Mouse (Mus musculus): ENCODE results near the gene B3galt6. TPM values are rescaled to one million over a fixed set of nuclear protein-coding genes. Genes with fewer than 3 reads are reported as not detected.
A peak's percentile ranks its signal among the peaks of the same experiment; 100 is the strongest.

B3galt6 gene
- polyA plus RNA-seq, 1 experiment from 2014 or later: 16.1 TPM

DNA sequence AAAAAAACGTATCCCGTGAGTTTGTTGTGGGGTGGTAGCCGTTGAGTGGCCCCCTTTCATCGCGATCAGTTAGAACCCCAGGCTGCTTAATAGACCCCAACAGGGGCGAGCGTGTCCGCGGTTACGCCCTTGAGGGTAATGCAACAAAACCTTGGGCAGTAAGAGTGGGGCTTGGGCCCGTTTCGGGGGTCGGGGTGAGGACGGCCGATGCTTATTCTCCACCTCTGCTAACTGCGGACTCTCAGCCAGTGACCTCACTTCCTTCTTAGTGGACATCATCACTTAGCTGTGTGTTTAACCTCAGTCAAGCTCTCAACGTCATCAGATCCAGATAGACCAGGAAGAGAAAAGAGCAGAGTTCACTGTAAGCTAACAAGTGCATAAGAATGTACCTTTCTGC, 48.2 kb downstream of the B3galt6 start:
- no peaks in the 10 kb centered on the region for H3K9me3 ChIP-seq
- under 1% methylated on average over 17 of the region's 17 CpGs for WGBS
- peaks cover 22% of the 10 kb centered on the region for H3K4me1 ChIP-seq
- peak overlapping the region; percentile 98 for H3K4me3 ChIP-seq
- no peak for ATAC-seq (ENCODE audit: insufficient number of reproducible peaks, low FRiP score, low TSS enrichment, low read depth)
- peak overlapping the region; percentile 91 for H3K9ac ChIP-seq
- peaks cover 25% of the 10 kb centered on the region for H3K36me3 ChIP-seq
- H3K27ac ChIP-seq: peak overlapping the region; percentile 77; the same call in 1 of the 2 replicates
- H3K27me3 ChIP-seq: no peaks in the 10 kb centered on the region
- H3K4me2 ChIP-seq: peak overlapping the region; percentile 90

DNA sequence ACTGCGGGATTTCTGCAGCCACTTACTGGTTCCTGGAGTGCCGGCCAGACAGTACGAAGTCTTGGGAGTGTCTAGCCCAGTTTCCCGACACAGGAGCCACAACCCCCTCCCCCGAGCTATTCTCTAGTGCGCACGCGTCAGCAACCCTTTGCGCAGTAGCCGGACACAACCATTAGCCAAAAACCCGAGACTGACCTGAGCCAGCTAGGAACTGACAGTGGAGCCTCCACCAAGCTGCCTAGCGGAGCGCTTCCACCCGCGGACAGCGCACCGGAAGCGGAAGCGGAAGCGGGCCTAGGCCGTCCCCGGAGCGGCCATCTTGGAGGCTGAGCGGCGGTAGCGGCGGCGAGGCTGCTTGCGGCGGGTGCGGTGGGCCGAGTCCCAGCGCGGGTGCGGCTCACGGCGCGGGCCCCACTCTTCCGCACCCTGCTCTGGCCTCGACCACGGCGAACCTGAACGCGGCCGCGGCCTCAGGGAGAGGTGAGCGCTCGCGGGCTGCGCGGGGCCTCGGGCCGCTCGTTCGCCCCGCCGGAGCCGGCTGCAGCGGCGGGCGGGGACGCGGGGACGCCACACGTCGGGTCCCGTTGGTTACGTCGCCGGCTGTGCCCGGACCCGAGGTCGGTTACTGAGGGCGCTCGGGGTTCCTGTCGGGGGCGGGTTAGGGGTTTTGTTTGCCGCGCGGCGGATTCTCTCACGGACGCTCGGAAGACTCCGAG, 48.8 kb downstream of the B3galt6 start, which contains the start of gene Ube2j2:
Gene Ube2j2, plus strand, starts transcription at position 298 of the 716 bp plus-strand sequence.
- H3K4me3 ChIP-seq: peak within 1 kb of the TSS; percentile 98
- peak within 1 kb of the TSS; percentile 90 for H3K4me2 ChIP-seq
- no peaks in the 10 kb centered on the region for H3K27me3 ChIP-seq
- ATAC-seq (ENCODE audit: insufficient number of reproducible peaks, low FRiP score, low TSS enrichment, low read depth): peak; percentile 93
- peaks cover 20% of the 10 kb centered on the region for H3K36me3 ChIP-seq
- peaks cover 22% of the 10 kb centered on the region for H3K4me1 ChIP-seq
- under 1% methylated on average over 74 of the region's 85 CpGs for WGBS
- H3K27ac ChIP-seq: peak within 1 kb of the TSS; percentile 93
- H3K9me3 ChIP-seq: no peaks in the 10 kb centered on the region
- H3K9ac ChIP-seq: peak within 1 kb of the TSS; percentile 91

DNA sequence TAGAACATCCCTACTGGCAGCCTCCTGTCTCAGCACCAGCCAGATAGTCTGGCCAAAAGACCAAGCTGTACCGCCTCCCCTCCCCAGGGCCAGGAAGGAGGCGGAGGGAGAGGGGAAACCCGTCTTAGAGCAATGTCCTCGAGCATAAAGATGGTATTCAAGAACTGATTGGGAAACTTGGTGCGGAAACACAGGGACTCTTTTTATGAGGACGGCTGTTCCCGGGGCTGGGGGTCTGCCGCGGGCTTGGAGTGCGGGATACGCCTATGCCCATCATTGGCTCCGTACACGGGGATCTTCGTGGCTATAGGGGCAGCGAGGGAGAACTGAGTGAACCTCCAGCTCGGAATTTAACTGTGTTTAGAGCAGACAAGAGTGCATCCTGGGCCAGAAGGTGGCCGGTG, 49.4 kb downstream of the B3galt6 start:
- under 1% methylated on average over 17 of the region's 17 CpGs for WGBS
- Histone ChIP-seq H3K27me3 (no peaks in the 10 kb centered on the region), H3K9ac (peak overlapping the region; percentile 91), H3K4me2 (peak overlapping the region; percentile 90), H3K27ac (peak overlapping the region; percentile 93), H3K9me3 (no peaks in the 10 kb centered on the region), H3K4me3 (peak overlapping the region; percentile 98), H3K4me1 (peaks cover 22% of the 10 kb centered on the region), H3K36me3 (peaks cover 14% of the 10 kb centered on the region)
- 0 out of 2 replicates have a peak, but pooled peaks have one; percentile 15 for ATAC-seq (ENCODE audit: insufficient number of reproducible peaks, low FRiP score, low TSS enrichment, low read depth)

Other genes starting within 250 kb of the B3galt6 start
- 84.1 and 91.5 TPM in 2 replicates for gene Atad3a, start 231.6 kb downstream of the B3galt6 start, polyA plus RNA-seq (2015; fragmentation: Nextera tagmentation; extraction: Ambion mirVana)
- gene Vwa1, start 218.0 kb downstream of the B3galt6 start, polyA plus RNA-seq (2015; fragmentation: Nextera tagmentation; extraction: Ambion mirVana): 17.6 and 21.3 TPM in 2 replicates
- gene Tmem88b, start 206.8 kb downstream of the B3galt6 start, polyA plus RNA-seq (2015; fragmentation: Nextera tagmentation; extraction: Ambion mirVana): 0.38 and 0.52 TPM in 2 replicates
- gene Ankrd65, start 202.2 kb downstream of the B3galt6 start, polyA plus RNA-seq (2015; fragmentation: Nextera tagmentation; extraction: Ambion mirVana): not detected in 2 replicates
- gene Mrpl20, start 189.8 kb downstream of the B3galt6 start, polyA plus RNA-seq (2015; fragmentation: Nextera tagmentation; extraction: Ambion mirVana): 169 and 184 TPM in 2 replicates
- gene Ccnl2, start 180.2 kb downstream of the B3galt6 start, polyA plus RNA-seq (2015; fragmentation: Nextera tagmentation; extraction: Ambion mirVana): 185 and 187 TPM in 2 replicates
- 123 and 128 TPM in 2 replicates for gene Aurkaip1, start 161.4 kb downstream of the B3galt6 start, polyA plus RNA-seq (2015; fragmentation: Nextera tagmentation; extraction: Ambion mirVana)
- gene Mxra8, start 153.0 kb downstream of the B3galt6 start, polyA plus RNA-seq (2015; fragmentation: Nextera tagmentation; extraction: Ambion mirVana): 150 and 197 TPM in 2 replicates
- gene Dvl1, start 145.2 kb downstream of the B3galt6 start, polyA plus RNA-seq (2015; fragmentation: Nextera tagmentation; extraction: Ambion mirVana): 7.1 and 10.4 TPM in 2 replicates
- gene Tas1r3, start 129.3 kb downstream of the B3galt6 start, polyA plus RNA-seq (2015; fragmentation: Nextera tagmentation; extraction: Ambion mirVana): 0.32 and 0.42 TPM in 2 replicates
- 19.7 and 20.8 TPM in 2 replicates for gene Cptp, start 123.2 kb downstream of the B3galt6 start, polyA plus RNA-seq (2015; fragmentation: Nextera tagmentation; extraction: Ambion mirVana)
- gene Ints11, start 123.1 kb downstream of the B3galt6 start, polyA plus RNA-seq (2015; fragmentation: Nextera tagmentation; extraction: Ambion mirVana): 69.5 and 72.3 TPM in 2 replicates
- gene Pusl1, start 100.9 kb downstream of the B3galt6 start, polyA plus RNA-seq (2015; fragmentation: Nextera tagmentation; extraction: Ambion mirVana): 61.8 and 66.6 TPM in 2 replicates
- gene Acap3, start 100.8 kb downstream of the B3galt6 start, polyA plus RNA-seq (2015; fragmentation: Nextera tagmentation; extraction: Ambion mirVana): 23.3 and 23.8 TPM in 2 replicates
- gene Ube2j2, start 48.8 kb downstream of the B3galt6 start, polyA plus RNA-seq (2015; fragmentation: Nextera tagmentation; extraction: Ambion mirVana): 87.9 and 99.7 TPM in 2 replicates
- gene C1qtnf12, start 30.3 kb downstream of the B3galt6 start, polyA plus RNA-seq (2015; fragmentation: Nextera tagmentation; extraction: Ambion mirVana): 48.3 and 50.3 TPM in 2 replicates
- 175 and 176 TPM in 2 replicates for gene Sdf4, start 223 bp upstream of the B3galt6 start, polyA plus RNA-seq (2015; fragmentation: Nextera tagmentation; extraction: Ambion mirVana)
- 0.55 and 0.99 TPM in 2 replicates for gene Tnfrsf4, start 21.2 kb upstream of the B3galt6 start, polyA plus RNA-seq (2015; fragmentation: Nextera tagmentation; extraction: Ambion mirVana)
- gene Tnfrsf18, start 33.5 kb upstream of the B3galt6 start, polyA plus RNA-seq (2015; fragmentation: Nextera tagmentation; extraction: Ambion mirVana): 3.6 and 5.4 TPM in 2 replicates
- gene Ttll10, start 66.8 kb upstream of the B3galt6 start, polyA plus RNA-seq (2015; fragmentation: Nextera tagmentation; extraction: Ambion mirVana): 2.5 and 3.1 TPM in 2 replicates
- 29.9 and 31.8 TPM in 2 replicates for gene 9430015G10Rik, start 117.3 kb upstream of the B3galt6 start, polyA plus RNA-seq (2015; fragmentation: Nextera tagmentation; extraction: Ambion mirVana)
- 1.0 and 1.2 TPM in 2 replicates for gene Rnf223, start 137.9 kb upstream of the B3galt6 start, polyA plus RNA-seq (2015; fragmentation: Nextera tagmentation; extraction: Ambion mirVana)
- gene Agrn, start 204.8 kb upstream of the B3galt6 start, polyA plus RNA-seq (2015; fragmentation: Nextera tagmentation; extraction: Ambion mirVana): 53.8 and 67.1 TPM in 2 replicates
- gene Isg15, start 208.2 kb upstream of the B3galt6 start, polyA plus RNA-seq (2015; fragmentation: Nextera tagmentation; extraction: Ambion mirVana): 3.4 and 3.6 TPM in 2 replicates
- 3.1 and 4.4 TPM in 2 replicates for gene AW011738, start 210.7 kb upstream of the B3galt6 start, polyA plus RNA-seq (2015; fragmentation: Nextera tagmentation; extraction: Ambion mirVana)
- gene Perm1, start 223.2 kb upstream of the B3galt6 start, polyA plus RNA-seq (2015; fragmentation: Nextera tagmentation; extraction: Ambion mirVana): 4.7 and 6.7 TPM in 2 replicates
- gene Plekhn1, start 242.2 kb upstream of the B3galt6 start, polyA plus RNA-seq (2015; fragmentation: Nextera tagmentation; extraction: Ambion mirVana): 44.6 and 45.5 TPM in 2 replicates
- 58.0 and 68.4 TPM in 2 replicates for gene Noc2l, start 243.4 kb upstream of the B3galt6 start, polyA plus RNA-seq (2015; fragmentation: Nextera tagmentation; extraction: Ambion mirVana)

Measured in limb, embryonic 15.5 days (tissue).